Mouse (Mus musculus): Measurements from ENCODE around the gene Frat1.

DNA sequence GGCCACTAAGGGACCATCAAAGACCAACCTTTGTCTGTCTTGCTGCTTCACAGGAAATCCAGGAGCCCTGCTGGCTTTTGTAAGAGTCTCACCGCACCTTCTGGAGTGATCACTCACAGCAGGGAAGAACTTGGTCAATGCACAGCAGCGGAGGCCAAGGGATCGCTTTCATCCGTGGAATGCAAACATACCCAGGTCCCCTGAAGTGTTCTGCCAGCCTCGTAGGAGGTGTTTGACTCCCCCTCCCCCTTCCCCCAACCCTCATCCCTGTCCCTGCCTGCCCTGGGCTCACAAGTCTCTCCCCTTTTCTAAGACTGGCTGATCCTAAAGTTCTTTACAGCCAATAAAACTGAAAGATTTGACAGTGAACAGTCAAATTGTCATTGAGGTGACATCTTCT is 8.3 kb upstream of the Frat1 start:
- TF ChIP-seq POLR2A (IDR thresholded peaks at IDR 0.05; ENCODE audit: borderline replicate concordance, low read depth, low read length) (no peak), CTCF (IDR thresholded peaks at IDR 0.05; ENCODE audit: low read depth, low read length) (no peak)

Measured in bone marrow macrophage, adult 2 months (primary cell).